Mouse (Mus musculus) small intestine, adult 2 months (tissue): ENCODE data around the gene Lemd1. TPM values are rescaled to one million over a fixed set of nuclear protein-coding genes. Genes with fewer than 3 reads are reported as not detected.

ENCODE experiments used
- H3K27ac ChIP-seq: fragments of 200-500 bp; 2 replicates; pipeline ENCODE4 v1.5.1; 2012; ENCODE audit warnings: low read depth, low read length, control low read depth, inconsistent platforms; ENCODE audit not compliant: insufficient read depth
- H3K27me3 ChIP-seq: fragments of 200-500 bp; 2 replicates; pipeline ENCODE4 v1.6.1; 2012; ENCODE audit warnings: mild to moderate bottlenecking, moderate library complexity, low read length, inconsistent platforms; ENCODE audit not compliant: control insufficient read depth, insufficient read depth
- H3K36me3 ChIP-seq: fragments of 200-500 bp; 2 replicates; pipeline ENCODE4 v1.6.1; 2012; ENCODE audit warnings: mild to moderate bottlenecking, low read length, control low read depth, inconsistent platforms; ENCODE audit not compliant: control insufficient read depth, insufficient read depth
- H3K4me1 ChIP-seq: fragments of 200-500 bp; 2 replicates; pipeline ENCODE4 v1.6.1; 2012; ENCODE audit warnings: low read length, inconsistent platforms, mixed read lengths; ENCODE audit not compliant: control insufficient read depth, insufficient read depth, insufficient read length
- H3K4me3 ChIP-seq: fragments of 200-500 bp; 2 replicates; pipeline ENCODE4 v1.5.1; 2012; ENCODE audit warnings: low read depth, mild to moderate bottlenecking, control low read depth, inconsistent platforms, low read length, moderate library complexity
- CTCF ChIP-seq: fragments of 200-500 bp; IDR thresholded peaks from 2 replicates; pipeline ENCODE4 v1.5.1; 2012; ENCODE audit warnings: low read depth, mild to moderate bottlenecking, control low read depth, inconsistent platforms, low read length, moderate library complexity, mixed read lengths; ENCODE audit not compliant: insufficient replicate concordance, insufficient read length; ENCODE audit errors: extremely low read depth
- POLR2A ChIP-seq: fragments of 200-500 bp; IDR thresholded peaks from 2 replicates; pipeline ENCODE4 v1.6.1; 2012; ENCODE audit warnings: low read depth, mild to moderate bottlenecking, control low read depth, inconsistent platforms, low read length, moderate library complexity
- WGBS: fragments of 180-500 bp; shearing (Covaris S2); methylation state at CpG from one replicate; pipeline ENCODE4 v1.1.7; 2018; 5-methylcytosine and 5-hydroxymethylcytosine counted together
- polyA plus RNA-seq: library from polyadenylated mRNA; depleted of rRNA; stranded (reverse); fragments of >200 nt; gene quantifications from 2 replicates; pipeline ENCODE4 v1.2.3, GENCODE M21; 2012

The Lemd1 gene
- polyA plus RNA-seq, 1 experiment = 0.09 TPM

DNA sequence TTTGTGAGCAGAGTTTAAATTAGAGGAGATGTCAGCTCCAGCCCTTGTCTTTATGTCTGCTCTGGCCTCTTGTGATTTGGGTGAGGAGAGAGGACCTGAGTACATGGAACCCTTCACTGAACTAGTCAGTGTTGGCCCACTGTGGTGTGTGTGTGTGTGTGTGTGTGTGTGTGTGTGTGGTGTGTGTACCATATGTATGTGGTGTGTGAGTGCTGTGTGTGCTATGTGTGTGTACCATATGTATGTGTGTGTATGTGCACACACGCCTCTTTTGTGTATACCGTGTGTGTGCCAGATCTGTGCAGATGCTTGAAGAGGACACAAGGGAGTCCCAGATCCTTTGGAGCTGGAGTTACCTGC lies 90.9 kb downstream of the Lemd1 start:
- WGBS = 95% methylated on average over 2 of the region's 2 CpGs
- Histone ChIP-seq H3K27ac (no peak overlapping the region), H3K27me3 (no peaks in the 10 kb centered on the region; the same call in 1 of the 2 replicates), H3K4me3 (no peak overlapping the region), H3K4me1 (no peaks in the 10 kb centered on the region), H3K36me3 (no peaks in the 10 kb centered on the region)
- TF ChIP-seq CTCF (no peak), POLR2A (no peak)

DNA sequence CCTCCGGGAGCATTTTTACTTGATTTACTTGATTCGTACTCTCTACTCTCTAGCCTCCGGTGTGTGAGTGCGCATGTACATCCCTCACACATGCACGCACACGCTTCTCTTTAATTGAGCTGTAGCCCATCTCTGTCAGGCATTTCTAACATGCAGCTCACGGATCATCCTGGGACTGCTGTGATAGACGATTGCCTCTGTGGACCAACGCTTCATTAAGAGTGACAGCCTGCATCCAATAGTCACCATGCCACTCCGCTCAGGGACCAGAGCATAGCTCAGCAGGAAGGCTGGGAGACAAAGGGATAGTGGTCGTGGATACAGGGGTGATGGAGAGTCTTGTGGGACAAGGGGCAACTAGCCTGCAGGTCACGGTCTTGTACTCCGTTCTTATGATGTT lies 91.8 kb downstream of the Lemd1 start:
- no peak overlapping the region for H3K27ac ChIP-seq
- no peak for TF ChIP-seq POLR2A
- H3K36me3 ChIP-seq = no peaks in the 10 kb centered on the region
- no peaks in the 10 kb centered on the region; the same call in 1 of the 2 replicates for H3K27me3 ChIP-seq
- no peaks in the 10 kb centered on the region for H3K4me1 ChIP-seq
- no peak overlapping the region for H3K4me3 ChIP-seq
- WGBS = 85% methylated on average over 13 of the region's 13 CpGs

DNA sequence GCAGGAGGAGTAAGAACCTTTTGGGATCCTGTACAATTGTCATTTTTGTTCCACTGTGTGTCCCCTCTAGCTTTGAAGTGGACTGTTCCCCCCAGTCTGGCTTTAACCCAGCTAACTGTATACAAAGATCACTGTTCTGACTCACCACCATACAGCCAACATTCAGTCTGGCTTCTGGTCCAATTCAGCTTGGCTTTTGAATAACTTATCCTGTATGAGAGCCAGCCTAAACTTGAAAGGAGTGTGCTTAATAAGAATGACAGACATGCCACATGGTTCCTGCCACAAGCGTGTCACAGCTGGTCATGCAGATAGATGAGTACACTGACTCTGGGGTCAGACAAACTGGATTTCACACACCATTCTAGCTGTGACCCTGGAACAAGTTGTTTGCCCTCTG lies 95.5 kb downstream of the Lemd1 start:
- no peaks in the 10 kb centered on the region for H3K27me3 ChIP-seq
- H3K4me1 ChIP-seq = no peaks in the 10 kb centered on the region; the same call in 1 of the 2 replicates
- TF ChIP-seq POLR2A (no peak), CTCF (no peak)
- H3K4me3 ChIP-seq = no peak overlapping the region
- no peak overlapping the region for H3K27ac ChIP-seq
- no peaks in the 10 kb centered on the region for H3K36me3 ChIP-seq
- WGBS = 77% methylated on average over 1 of the region's 1 CpGs

DNA sequence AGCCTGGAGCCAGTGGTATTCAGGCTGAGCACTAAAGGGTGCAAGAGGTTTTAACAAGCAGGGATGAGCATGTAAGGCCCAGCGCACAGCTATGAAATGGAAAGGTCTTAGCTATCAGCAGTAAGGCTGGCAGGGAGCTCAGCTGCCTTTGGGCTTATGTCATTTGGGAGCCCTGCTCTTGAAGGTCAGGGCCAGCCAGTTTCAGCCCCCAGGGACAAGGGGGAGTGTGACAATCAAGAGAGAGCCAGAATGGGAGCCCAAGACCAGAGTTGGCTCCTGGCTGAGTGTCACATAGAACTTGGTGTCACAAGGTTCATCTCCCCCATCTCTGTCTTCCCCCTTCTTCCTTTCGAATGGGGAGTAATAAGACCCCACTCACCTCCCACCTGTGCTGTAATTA lies 96.2 kb downstream of the Lemd1 start:
- Histone ChIP-seq H3K4me3 (no peak overlapping the region), H3K36me3 (no peaks in the 10 kb centered on the region), H3K27ac (no peak overlapping the region), H3K4me1 (peaks cover 5% of the 10 kb centered on the region), H3K27me3 (no peaks in the 10 kb centered on the region)
- TF ChIP-seq CTCF (no peak), POLR2A (no peak)
- WGBS = 74% methylated on average over 2 of the region's 2 CpGs

DNA sequence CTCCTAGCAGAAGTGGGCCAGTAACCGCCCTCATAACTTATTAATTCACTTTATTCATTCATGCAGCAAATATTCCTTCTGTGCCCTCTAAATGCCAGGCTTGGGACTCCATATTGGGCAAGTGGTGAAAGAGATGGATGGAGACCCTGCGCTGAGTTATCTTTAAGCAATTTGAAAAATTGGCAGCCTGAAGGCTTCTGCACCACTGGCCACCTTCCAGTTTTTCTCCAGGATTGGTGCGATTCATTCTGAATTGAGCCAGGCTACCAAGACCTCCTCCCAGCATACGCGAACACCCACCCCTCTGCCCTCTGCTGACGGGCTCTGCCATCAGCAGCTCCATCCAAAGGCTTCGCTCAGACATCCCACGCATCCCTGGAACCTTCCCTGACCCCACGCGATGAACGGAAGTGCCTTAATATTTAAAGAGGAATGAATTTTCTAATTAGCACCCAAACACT lies 96.8 kb downstream of the Lemd1 start:
- H3K4me3 ChIP-seq = no peak overlapping the region
- TF ChIP-seq CTCF (no peak), POLR2A (no peak)
- WGBS = 40% methylated on average over 11 of the region's 11 CpGs
- no peak overlapping the region for H3K27ac ChIP-seq
- peaks cover 10% of the 10 kb centered on the region for H3K4me1 ChIP-seq
- H3K36me3 ChIP-seq = no peaks in the 10 kb centered on the region
- H3K27me3 ChIP-seq = no peaks in the 10 kb centered on the region

DNA sequence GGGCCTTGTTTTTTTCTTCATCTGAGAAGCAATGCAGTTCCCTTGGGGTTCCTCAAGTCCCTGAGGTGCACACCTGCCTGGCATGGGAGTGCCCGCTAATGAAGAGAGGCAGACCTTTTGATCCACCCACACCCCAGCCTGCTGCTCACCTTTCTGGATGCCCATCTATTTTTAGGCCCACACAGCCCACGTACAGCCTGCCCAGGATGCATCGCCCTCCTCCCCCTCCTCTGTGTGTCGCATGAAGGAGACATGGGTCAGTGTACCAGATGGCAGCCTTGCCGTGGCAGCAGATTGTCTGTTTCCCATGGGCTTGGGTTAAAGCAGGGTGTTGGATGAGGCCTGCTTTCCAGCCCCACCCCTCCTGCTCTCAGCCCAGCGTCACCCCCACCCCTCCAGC lies 98.7 kb downstream of the Lemd1 start:
- H3K36me3 ChIP-seq = no peaks in the 10 kb centered on the region
- peaks cover 10% of the 10 kb centered on the region for H3K4me1 ChIP-seq
- no peak overlapping the region for H3K4me3 ChIP-seq
- H3K27me3 ChIP-seq = no peaks in the 10 kb centered on the region
- no peak overlapping the region for H3K27ac ChIP-seq
- whole genome bisulfite sequencing = 77% methylated on average over 6 of the region's 6 CpGs
- no peak for TF ChIP-seq POLR2A
- TF ChIP-seq CTCF = no peak

DNA sequence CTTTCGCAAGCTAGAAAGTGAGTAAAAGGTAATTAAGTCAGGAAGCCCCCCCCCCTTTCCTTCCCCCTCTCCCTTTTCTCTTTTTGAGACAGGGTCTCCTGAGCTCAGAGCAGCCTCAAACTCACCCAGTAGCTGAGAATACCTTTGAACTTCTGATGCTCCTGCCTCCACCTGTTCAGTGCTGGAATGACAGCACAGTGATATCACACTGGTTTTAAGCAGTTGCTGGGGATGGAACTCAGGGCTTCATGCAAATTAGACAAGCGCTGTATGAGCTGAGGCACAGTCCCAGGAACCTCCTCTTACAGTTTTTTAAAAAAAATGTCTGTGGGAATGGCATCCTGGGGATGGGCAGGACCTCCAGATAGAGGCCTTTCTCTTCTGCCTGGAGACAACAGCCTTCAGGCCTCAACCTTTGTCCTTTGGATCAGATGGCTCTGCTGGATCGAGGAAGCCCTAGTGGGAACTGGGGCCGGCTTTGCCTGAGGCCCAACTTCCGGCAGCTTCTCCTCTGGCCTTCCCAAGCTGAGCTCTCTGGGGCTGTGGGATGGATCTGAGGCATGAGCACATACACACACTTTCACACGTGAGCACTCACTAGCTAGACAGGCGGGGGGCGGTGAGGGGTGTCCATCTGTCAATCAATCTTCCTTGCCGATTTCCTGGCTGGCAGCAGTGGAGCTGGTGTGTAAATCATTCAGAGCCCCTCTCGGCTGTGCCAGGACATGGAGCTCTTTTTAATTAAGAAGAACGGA lies 99.9 kb downstream of the Lemd1 start:
- H3K4me3 ChIP-seq = no peak overlapping the region
- H3K27me3 ChIP-seq = no peaks in the 10 kb centered on the region
- H3K27ac ChIP-seq = no peak overlapping the region
- H3K4me1 ChIP-seq = peaks cover 10% of the 10 kb centered on the region
- 79% methylated on average over 11 of the region's 11 CpGs for WGBS
- no peaks in the 10 kb centered on the region for H3K36me3 ChIP-seq
- TF ChIP-seq POLR2A = no peak
- no peak for TF ChIP-seq CTCF

DNA sequence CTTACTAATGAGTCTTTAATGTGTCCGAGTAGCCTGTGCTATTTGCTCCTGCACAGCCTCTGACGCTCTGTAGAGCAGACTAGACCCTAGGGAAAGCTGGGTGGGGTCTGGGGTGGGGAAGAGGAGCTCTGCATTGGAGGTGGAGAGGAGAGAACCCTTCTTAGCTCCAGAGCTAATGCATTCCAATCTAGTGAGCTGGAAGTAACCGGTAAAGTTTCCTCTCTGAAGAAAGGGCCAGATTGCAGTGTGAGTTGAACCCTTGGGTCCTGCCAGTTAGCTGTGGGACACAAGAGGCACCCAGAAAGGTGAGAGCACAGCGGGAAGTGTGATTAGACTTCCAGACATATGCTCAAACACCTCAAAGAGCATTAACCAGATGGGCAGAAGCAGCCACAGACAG lies 100.5 kb downstream of the Lemd1 start:
- Histone ChIP-seq H3K36me3 (no peaks in the 10 kb centered on the region), H3K27ac (no peak overlapping the region), H3K27me3 (no peaks in the 10 kb centered on the region), H3K4me3 (no peak overlapping the region), H3K4me1 (peaks cover 10% of the 10 kb centered on the region)
- WGBS = 79% methylated on average over 4 of the region's 4 CpGs
- TF ChIP-seq POLR2A (no peak), CTCF (no peak)
